Mouse (Mus musculus) midbrain, postnatal 0 days (tissue): ENCODE measurements at regions not wholly inside any gene's neighbourhood (a gene's known extent, or its start where the extent isn't known, plus 50 kb on each side); places are given as distances from the start of the nearest gene placed in this dataset.
"Not testable (repeated sequence)": the region's sequence is repeated elsewhere in the genome, so short reads cannot be mapped to it uniquely, and the experiment has no call there.

Experiments used
- ATAC-seq: fragments of 200-750 bp; cut with Nextera tagmentation; 2 replicates; pipeline ENCODE4 v1.8.0; 2017; ENCODE audit warnings: moderate number of reproducible peaks, mild to moderate bottlenecking, moderate TSS enrichment, moderate library complexity; ENCODE audit not compliant: low FRiP score
- DNase-seq: peaks from one replicate; pipeline ENCODE4 v3.0.0-alpha.2; 2015; ENCODE audit warnings: low spot score
- H3K27ac ChIP-seq: fragments of 300-500 bp; sonication (generic); 2 replicates; pipeline ENCODE4 v1.5.1; 2014; ENCODE audit warnings: low read depth, mild to moderate bottlenecking, low read length, mixed read lengths
- H3K27me3 ChIP-seq: fragments of 300-500 bp; sonication (generic); 2 replicates; pipeline ENCODE4 v1.6.1; 2014; ENCODE audit warnings: low read length, control low read depth, mixed read lengths; ENCODE audit not compliant: insufficient read depth
- H3K36me3 ChIP-seq: fragments of 300-500 bp; sonication (generic); 2 replicates; pipeline ENCODE4 v1.6.1; 2014; ENCODE audit warnings: low read length, control low read depth, mixed read lengths; ENCODE audit not compliant: insufficient read depth
- H3K4me1 ChIP-seq: fragments of 300-500 bp; sonication (generic); 2 replicates; pipeline ENCODE4 v1.6.1; 2014; ENCODE audit warnings: mild to moderate bottlenecking, control low read depth, antibody characterized with exemption, low read length, mixed read lengths; ENCODE audit not compliant: insufficient read depth
- H3K4me2 ChIP-seq: fragments of 300-500 bp; sonication (generic); 2 replicates; pipeline ENCODE4 v1.6.1; 2014; ENCODE audit warnings: low read depth, mild to moderate bottlenecking, low read length, mixed read lengths; ENCODE audit not compliant: poor library complexity, severe bottlenecking
- H3K4me3 ChIP-seq: fragments of 300-500 bp; sonication (generic); 2 replicates; pipeline ENCODE4 v1.5.1; 2014; ENCODE audit warnings: low read depth, mild to moderate bottlenecking, low read length, moderate library complexity
- H3K9ac ChIP-seq: fragments of 300-500 bp; sonication (generic); replicated peaks from 2 replicates; pipeline ENCODE4 v1.6.1; 2014; ENCODE audit warnings: mild to moderate bottlenecking, low read length, moderate library complexity, mixed read lengths; ENCODE audit not compliant: poor library complexity, severe bottlenecking
- H3K9me3 ChIP-seq: fragments of 300-500 bp; sonication (generic); 2 replicates; pipeline ENCODE4 v1.6.1; 2016; ENCODE audit warnings: low read length, control low read depth
- CTCF ChIP-seq: IDR thresholded peaks from 2 replicates; pipeline ENCODE4 v1.5.1; 2016; ENCODE audit warnings: antibody characterized with exemption, mild to moderate bottlenecking
- WGBS: fragments of 180-500 bp; shearing (Covaris S2); extraction: QIAGEN DNeasy Blood & Tissue Kit; methylation state at CpG from one replicate; pipeline ENCODE4 v1.1.7; 2014; 5-methylcytosine and 5-hydroxymethylcytosine counted together

DNA sequence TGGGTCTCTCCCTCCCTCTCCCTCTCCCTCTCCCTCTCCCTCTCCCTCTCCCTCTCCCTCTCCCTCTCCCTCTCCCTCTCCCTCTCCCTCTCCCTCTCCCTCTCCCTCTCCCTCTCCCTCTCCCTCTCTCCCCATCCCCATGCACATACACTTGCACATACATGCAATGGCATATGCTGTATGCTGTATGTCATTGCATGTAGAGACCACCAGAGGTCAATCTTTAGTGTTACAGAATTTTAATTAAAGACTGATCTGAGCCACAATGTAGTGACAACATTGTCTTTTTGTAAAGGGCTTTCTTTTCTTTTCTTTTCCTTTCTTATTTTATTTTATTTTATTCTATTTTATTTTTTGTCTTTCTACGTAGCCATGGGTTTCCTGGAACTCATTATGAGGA lies 191.0 kb upstream of the Nectin1 start:
- not testable (repeated sequence) for H3K27me3 ChIP-seq, H3K4me1 ChIP-seq, ATAC-seq, H3K9me3 ChIP-seq, H3K4me2 ChIP-seq, H3K36me3 ChIP-seq, H3K4me3 ChIP-seq, H3K27ac ChIP-seq, H3K9ac ChIP-seq
- TF ChIP-seq CTCF: peak; percentile 64
- WGBS: 91% methylated on average over 1 of the region's 1 CpGs
- DNase-seq: peak; percentile 49

DNA sequence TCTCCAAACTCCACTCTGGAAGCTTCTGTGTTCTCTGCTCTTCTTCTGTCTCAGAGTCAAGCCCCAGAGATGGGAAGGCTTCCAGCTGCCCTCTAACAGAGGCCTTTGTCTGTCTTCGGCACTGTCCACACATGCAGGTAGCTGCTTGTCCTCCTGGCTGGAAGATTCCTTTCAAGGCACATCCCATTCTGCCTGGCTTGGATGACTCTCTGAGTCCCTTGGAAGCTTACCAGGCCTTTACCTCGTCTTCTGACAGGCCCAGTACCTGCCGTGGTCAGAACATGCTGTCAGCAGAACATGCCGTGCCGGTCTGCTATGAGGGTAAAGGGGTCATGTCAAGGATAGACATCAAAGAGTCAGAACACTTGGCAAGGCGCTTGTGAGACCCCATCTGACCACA lies 181.8 kb upstream of the Nectin1 start:
- Histone ChIP-seq H3K4me3 (no peak overlapping the region), H3K9ac (no peak overlapping the region), H3K4me1 (peaks cover 6% of the 10 kb centered on the region; the same call in 1 of the 2 replicates), H3K27me3 (no peaks in the 10 kb centered on the region), H3K9me3 (no peaks in the 10 kb centered on the region), H3K4me2 (no peak overlapping the region), H3K36me3 (no peaks in the 10 kb centered on the region), H3K27ac (no peak overlapping the region)
- no peak for TF ChIP-seq CTCF
- DNase-seq (no peak), ATAC-seq (no peak)
- 88% methylated on average over 6 of the region's 6 CpGs for WGBS

DNA sequence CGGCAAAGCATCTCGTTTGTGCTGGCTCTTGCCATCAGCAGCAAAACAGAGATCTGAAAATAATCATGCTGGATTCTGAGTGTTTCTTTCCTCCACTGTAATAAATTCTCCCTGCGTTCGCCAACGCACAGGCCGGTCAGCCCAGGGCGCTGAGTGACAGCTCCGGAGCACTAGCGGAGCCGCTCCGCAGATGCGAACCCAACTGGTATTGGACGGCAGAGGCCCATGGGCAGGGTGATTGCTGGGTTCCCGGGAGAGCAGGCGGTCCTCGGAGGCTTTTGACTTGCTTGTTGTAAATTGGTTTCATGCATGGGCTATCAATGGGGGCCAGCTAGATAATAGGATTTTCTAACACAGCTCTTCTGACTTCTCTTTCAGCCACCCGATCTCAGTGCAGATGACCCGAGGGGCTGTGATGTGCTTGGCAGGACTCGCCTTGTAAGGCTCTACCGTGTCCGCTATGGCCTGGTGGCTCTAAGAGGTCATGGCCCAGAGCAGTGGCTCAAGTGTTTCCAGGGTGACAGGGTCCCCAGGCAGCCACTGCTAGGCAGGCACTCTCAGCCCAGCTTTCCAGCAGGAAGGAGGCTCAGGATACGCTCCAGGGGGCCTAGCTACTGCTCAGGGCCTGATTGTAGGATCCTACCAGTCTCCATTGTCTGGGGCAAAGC lies 179.4 kb upstream of the Nectin1 start:
- Histone ChIP-seq H3K36me3 (no peaks in the 10 kb centered on the region), H3K9ac (no peak overlapping the region), H3K27ac (no peak overlapping the region), H3K4me1 (peaks cover 6% of the 10 kb centered on the region; the same call in 1 of the 2 replicates), H3K9me3 (no peaks in the 10 kb centered on the region), H3K4me2 (no peak overlapping the region), H3K27me3 (no peaks in the 10 kb centered on the region), H3K4me3 (no peak overlapping the region)
- DNase-seq (no peak), ATAC-seq (no peak)
- 29% methylated on average over 22 of the region's 22 CpGs for WGBS
- no peak for TF ChIP-seq CTCF

DNA sequence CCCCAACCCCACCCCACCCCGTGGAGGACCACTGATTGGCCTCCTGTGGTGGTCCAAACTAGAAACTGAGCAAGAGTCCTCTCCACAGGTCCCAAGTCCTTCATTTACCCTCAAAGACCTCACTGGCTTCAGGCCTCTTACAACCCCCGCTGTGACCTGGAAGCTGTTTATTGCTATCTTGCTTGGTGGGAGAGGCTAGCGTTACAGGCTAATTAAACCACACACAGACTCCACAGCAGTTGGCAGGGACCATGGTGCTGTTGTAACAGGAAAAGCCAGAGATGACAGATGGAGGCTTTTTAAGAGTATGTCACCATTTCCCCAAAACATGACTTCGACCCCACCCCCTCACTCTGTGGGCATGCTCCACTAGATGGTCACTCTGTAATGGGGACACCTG lies 174.9 kb upstream of the Nectin1 start:
- Histone ChIP-seq H3K27ac (no peak overlapping the region), H3K4me2 (no peak overlapping the region), H3K27me3 (no peaks in the 10 kb centered on the region), H3K4me3 (no peak overlapping the region), H3K36me3 (no peaks in the 10 kb centered on the region), H3K4me1 (peaks cover 6% of the 10 kb centered on the region; the same call in 1 of the 2 replicates), H3K9ac (no peak overlapping the region), H3K9me3 (no peaks in the 10 kb centered on the region)
- no peak for TF ChIP-seq CTCF
- ATAC-seq: no peak
- DNase-seq: peak; percentile 70
- WGBS: 63% methylated on average over 4 of the region's 4 CpGs

DNA sequence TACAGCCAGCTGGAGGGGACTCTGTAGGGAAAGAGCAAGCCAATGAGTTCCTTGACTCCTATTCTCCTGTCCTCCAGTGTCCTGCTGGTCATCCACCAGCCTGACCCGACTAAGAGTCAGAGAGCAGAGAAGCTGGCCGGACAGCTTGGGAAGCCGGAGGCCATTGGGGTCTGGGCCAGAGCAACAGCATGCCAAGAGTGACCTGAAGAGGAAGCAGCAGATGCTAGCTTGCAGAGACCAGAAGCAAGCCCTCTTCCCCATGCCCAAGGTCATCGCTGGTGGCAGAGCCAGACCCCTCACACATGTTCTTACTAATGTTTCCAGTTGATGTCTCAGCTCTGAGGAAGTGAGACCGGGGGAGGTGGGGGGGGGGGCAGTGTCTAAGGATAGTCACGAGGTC lies 172.7 kb upstream of the Nectin1 start:
- no peak for DNase-seq

DNA sequence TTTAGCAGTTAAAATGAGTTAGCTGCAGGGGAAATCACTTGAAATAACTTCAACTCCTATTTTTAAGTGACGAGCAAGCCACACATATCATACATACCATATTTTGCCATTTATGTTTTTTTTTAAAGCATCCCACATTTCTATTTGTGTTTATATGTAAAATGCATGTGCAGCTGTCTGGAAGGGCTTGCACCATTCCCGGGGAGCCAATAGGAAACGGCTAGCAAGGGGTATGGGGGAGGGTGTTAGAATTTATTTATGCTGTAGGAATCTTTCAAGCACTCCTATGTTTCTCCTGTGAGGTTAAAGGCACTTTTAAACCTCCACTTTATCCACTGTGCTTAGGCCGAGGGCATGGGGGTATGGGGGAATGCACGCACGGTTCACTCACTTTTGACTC lies 168.1 kb upstream of the Nectin1 start:
- 89% methylated on average over 6 of the region's 6 CpGs for WGBS

More for the DNA sequence above, 172.7 kb upstream of the Nectin1 start:
- 85% methylated on average over 6 of the region's 6 CpGs for WGBS
- Histone ChIP-seq H3K4me2 (no peak overlapping the region), H3K27ac (no peak overlapping the region), H3K27me3 (no peaks in the 10 kb centered on the region), H3K9ac (no peak overlapping the region), H3K4me3 (no peak overlapping the region), H3K36me3 (no peaks in the 10 kb centered on the region), H3K9me3 (no peaks in the 10 kb centered on the region), H3K4me1 (no peaks in the 10 kb centered on the region)
- no peak for TF ChIP-seq CTCF
- ATAC-seq: no peak

More for the DNA sequence above, 168.1 kb upstream of the Nectin1 start:
- Histone ChIP-seq H3K4me3 (no peak overlapping the region), H3K4me2 (no peak overlapping the region), H3K36me3 (no peaks in the 10 kb centered on the region), H3K4me1 (no peaks in the 10 kb centered on the region), H3K9me3 (no peaks in the 10 kb centered on the region), H3K27ac (no peak overlapping the region), H3K9ac (no peak overlapping the region), H3K27me3 (no peaks in the 10 kb centered on the region)
- no peak for TF ChIP-seq CTCF
- no peak for DNase-seq
- no peak for ATAC-seq
